Mouse (Mus musculus) forebrain, embryonic 11.5 days (tissue): ENCODE measurements around the gene Prelid1. TPM values are rescaled to one million over a fixed set of nuclear protein-coding genes. Genes with fewer than 3 reads are reported as not detected.

Source experiments
- ATAC-seq: fragments of 200-750 bp; cut with Nextera tagmentation; replicated peaks from 2 replicates; pipeline ENCODE4 v1.8.0; 2017; ENCODE audit warnings: moderate TSS enrichment; ENCODE audit not compliant: low FRiP score
- DNase-seq: peaks from one replicate; pipeline ENCODE4 v3.0.0-alpha.2; 2017; ENCODE audit warnings: low spot score
- H3K27ac ChIP-seq: fragments of 300-500 bp; sonication (generic); 2 replicates; pipeline ENCODE4 v1.5.1; 2014; ENCODE audit warnings: low read depth, low read length
- H3K27me3 ChIP-seq: fragments of 300-500 bp; sonication (generic); 2 replicates; pipeline ENCODE4 v1.6.1; 2014; ENCODE audit warnings: mild to moderate bottlenecking, low read length, mixed read lengths; ENCODE audit not compliant: control insufficient read depth, insufficient read depth
- H3K36me3 ChIP-seq: fragments of 300-500 bp; sonication (generic); 2 replicates; pipeline ENCODE4 v1.6.1; 2014; ENCODE audit warnings: mild to moderate bottlenecking, low read length, moderate library complexity, mixed read lengths; ENCODE audit not compliant: control insufficient read depth, insufficient read depth
- H3K4me1 ChIP-seq: fragments of 300-500 bp; sonication (generic); replicated peaks from 2 replicates; pipeline ENCODE4 v1.6.1; 2014; ENCODE audit warnings: low read length, mixed read lengths; ENCODE audit not compliant: control insufficient read depth, insufficient read depth
- H3K4me2 ChIP-seq: fragments of 300-500 bp; sonication (generic); 2 replicates; pipeline ENCODE4 v1.6.1; 2014; ENCODE audit warnings: low read depth, mild to moderate bottlenecking, low read length, moderate library complexity, mixed read lengths; ENCODE audit not compliant: severe bottlenecking
- H3K4me3 ChIP-seq: fragments of 300-500 bp; sonication (generic); 2 replicates; pipeline ENCODE4 v1.5.1; 2014; ENCODE audit warnings: low read depth, low read length
- H3K9ac ChIP-seq: fragments of 300-500 bp; sonication (generic); 2 replicates; pipeline ENCODE4 v1.6.1; 2014; ENCODE audit warnings: low read length
- H3K9me3 ChIP-seq: fragments of 300-500 bp; sonication (generic); 2 replicates; pipeline ENCODE4 v1.6.1; 2016; ENCODE audit warnings: low read length, mixed read lengths; ENCODE audit not compliant: control insufficient read depth
- WGBS: fragments of 180-500 bp; shearing (Covaris S2); extraction: QIAGEN DNeasy Blood & Tissue Kit; methylation state at CpG from one replicate; pipeline ENCODE4 v1.1.7; 2014; 5-methylcytosine and 5-hydroxymethylcytosine counted together
- polyA plus RNA-seq: library from polyadenylated mRNA; unstranded; fragments of >200 nt; fragmentation: Nextera tagmentation; extraction: Ambion mirVana; gene quantifications from 2 replicates; pipeline ENCODE4 v1.2.1, GENCODE M21; 2014

The Prelid1 gene
- polyA plus RNA-seq, 1 experiment from 2014 or later: 422 TPM

DNA sequence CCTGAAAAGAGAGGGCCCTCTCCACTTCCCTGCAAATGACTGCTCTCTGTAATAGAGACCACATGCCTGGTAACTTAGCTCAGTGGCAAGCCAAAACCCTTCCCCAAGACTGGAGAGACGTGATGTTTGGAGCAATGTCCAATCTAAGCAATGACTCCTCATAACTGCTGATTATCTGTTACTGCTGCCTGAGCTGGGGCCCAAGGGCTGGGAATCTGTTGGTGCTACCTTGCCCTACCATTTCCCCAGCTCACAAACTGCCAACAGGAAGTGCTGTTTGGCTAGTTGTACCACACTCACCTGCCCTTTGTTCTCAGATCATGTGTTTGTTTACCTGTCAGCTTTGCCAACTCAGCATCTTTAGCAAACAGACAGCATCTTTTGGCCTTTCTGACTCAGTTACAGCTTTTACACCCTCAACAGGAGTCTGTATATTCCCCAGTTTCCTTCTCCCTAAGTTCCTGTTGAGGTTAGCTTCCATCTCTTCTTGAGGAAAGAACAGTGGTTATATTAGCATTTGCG, 5.3 kb upstream of the Prelid1 start:
- no peaks in the 10 kb centered on the region for H3K4me1 ChIP-seq
- peaks cover 15% of the 10 kb centered on the region for H3K36me3 ChIP-seq
- ATAC-seq: no peak
- H3K27me3 ChIP-seq: no peaks in the 10 kb centered on the region
- 95% methylated on average over 2 of the region's 2 CpGs for WGBS
- H3K4me2 ChIP-seq: no peak overlapping the region
- no peaks in the 10 kb centered on the region for H3K9me3 ChIP-seq
- H3K4me3 ChIP-seq: no peak overlapping the region
- no peak for DNase-seq
- no peak overlapping the region for H3K27ac ChIP-seq
- no peak overlapping the region for H3K9ac ChIP-seq

GRCm38 (mm10) chr13:55318351-55318750, 1.9 kb upstream of the Prelid1 start:
- Histone ChIP-seq H3K27me3 (no peaks in the 10 kb centered on the region), H3K27ac (no peak overlapping the region), H3K9me3 (no peaks in the 10 kb centered on the region), H3K4me3 (no peak overlapping the region), H3K4me1 (peaks cover 7% of the 10 kb centered on the region), H3K9ac (no peak overlapping the region), H3K4me2 (no peak overlapping the region), H3K36me3 (peaks cover under 1% of the 10 kb centered on the region; the same call in 1 of the 2 replicates)
- ATAC-seq: no peak
- WGBS: 88% methylated on average over 3 of the region's 3 CpGs
- DNase-seq: no peak

GRCm38 (mm10) chr13:55321434-55322129, 1.3 kb downstream of the Prelid1 start, which contains the start of gene Rab24:
Gene Rab24, minus strand, starts transcription at chr13:55321946.
- peaks cover 13% of the 10 kb centered on the region for H3K36me3 ChIP-seq
- peak; percentile 91 for ATAC-seq
- H3K4me1 ChIP-seq: peaks cover 7% of the 10 kb centered on the region
- H3K27ac ChIP-seq: peak within 1 kb of the TSS; percentile 34; the same call in 1 of the 2 replicates
- H3K9ac ChIP-seq: peak within 1 kb of the TSS; percentile 89
- H3K4me3 ChIP-seq: peak within 1 kb of the TSS; percentile 90
- WGBS: under 1% methylated on average over 70 of the region's 73 CpGs
- peak; percentile 92 for DNase-seq
- no peaks in the 10 kb centered on the region for H3K27me3 ChIP-seq
- H3K4me2 ChIP-seq: peak within 1 kb of the TSS; percentile 96
- H3K9me3 ChIP-seq: no peaks in the 10 kb centered on the region

- H3K36me3 ChIP-seq: peaks cover 13% of the 10 kb centered on the region
- ATAC-seq (no peak), DNase-seq (peak; percentile 59)
- peak overlapping the region; percentile 89 for H3K9ac ChIP-seq
- no peaks in the 10 kb centered on the region for H3K27me3 ChIP-seq
- H3K4me1 ChIP-seq: peaks cover 7% of the 10 kb centered on the region
- no peaks in the 10 kb centered on the region for H3K9me3 ChIP-seq
- peak overlapping the region; percentile 96 for H3K4me2 ChIP-seq
- WGBS: 2% methylated on average over 31 of the region's 31 CpGs
- peak overlapping the region; percentile 34; the same call in 1 of the 2 replicates for H3K27ac ChIP-seq
- H3K4me3 ChIP-seq: peak overlapping the region; percentile 90
These were observed 2.0 kb downstream of the Prelid1 start for GRCm38 (mm10) chr13:55322130-55322825.

DNA sequence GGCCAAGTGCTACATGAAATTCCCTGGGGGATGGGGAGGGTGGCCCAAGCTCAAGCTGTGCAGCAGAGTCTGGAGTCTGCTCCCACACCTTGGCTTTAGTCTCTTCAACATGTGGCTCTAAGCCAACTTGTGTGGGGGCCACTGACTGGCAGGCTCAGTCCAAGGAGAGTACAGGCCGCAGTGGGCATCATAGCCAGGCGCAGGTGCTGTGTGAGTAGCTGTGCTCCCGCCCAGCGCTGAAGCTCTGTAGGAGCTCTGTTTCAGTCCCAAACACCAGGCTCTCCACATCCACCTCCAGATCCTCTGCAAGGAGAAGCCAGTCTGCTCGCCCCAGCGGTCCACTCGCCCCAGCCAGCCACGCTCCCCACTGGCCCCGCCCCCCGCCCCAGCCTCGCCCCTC, 5.3 kb downstream of the Prelid1 start:
- Histone ChIP-seq H3K4me3 (no peak overlapping the region), H3K27ac (no peak overlapping the region), H3K9me3 (no peaks in the 10 kb centered on the region), H3K9ac (no peak overlapping the region; the same call in 1 of the 2 replicates), H3K36me3 (peaks cover 13% of the 10 kb centered on the region), H3K27me3 (no peaks in the 10 kb centered on the region), H3K4me1 (peaks cover 14% of the 10 kb centered on the region), H3K4me2 (no peak overlapping the region)
- 91% methylated on average over 11 of the region's 11 CpGs for WGBS
- no peak for ATAC-seq
- no peak for DNase-seq

- H3K9me3 ChIP-seq: no peaks in the 10 kb centered on the region
- peaks cover 13% of the 10 kb centered on the region for H3K36me3 ChIP-seq
- 63% methylated on average over 4 of the region's 4 CpGs for WGBS
- no peak overlapping the region for H3K4me3 ChIP-seq
- no peaks in the 10 kb centered on the region for H3K27me3 ChIP-seq
- peaks cover 9% of the 10 kb centered on the region for H3K4me1 ChIP-seq
- no peak overlapping the region for H3K9ac ChIP-seq
- no peak overlapping the region for H3K27ac ChIP-seq
- no peak overlapping the region for H3K4me2 ChIP-seq
- ATAC-seq (no peak), DNase-seq (no peak)
These were observed 6.9 kb downstream of the Prelid1 start for GRCm38 (mm10) chr13:55327169-55327568.

GRCm38 (mm10) chr13:55327633-55328032, 7.3 kb downstream of the Prelid1 start:
- peak; percentile 92 for DNase-seq
- no peaks in the 10 kb centered on the region for H3K9me3 ChIP-seq
- no peak overlapping the region for H3K27ac ChIP-seq
- H3K4me3 ChIP-seq: no peak overlapping the region
- ATAC-seq: no peak
- H3K9ac ChIP-seq: no peak overlapping the region
- H3K36me3 ChIP-seq: peaks cover 13% of the 10 kb centered on the region
- WGBS: 39% methylated on average over 8 of the region's 8 CpGs
- no peaks in the 10 kb centered on the region for H3K27me3 ChIP-seq
- H3K4me1 ChIP-seq: peaks cover 8% of the 10 kb centered on the region
- 0 out of 2 replicates have a peak overlapping the region, but pooled peaks have one; percentile 19 for H3K4me2 ChIP-seq

- peak; percentile 55 for DNase-seq
- peaks cover 7% of the 10 kb centered on the region for H3K4me1 ChIP-seq
- WGBS: 86% methylated on average over 6 of the region's 6 CpGs
- no peaks in the 10 kb centered on the region for H3K9me3 ChIP-seq
- peak overlapping the region; percentile 67 for H3K4me3 ChIP-seq
- H3K27ac ChIP-seq: no peak overlapping the region
- H3K36me3 ChIP-seq: peaks cover 13% of the 10 kb centered on the region
- H3K27me3 ChIP-seq: no peaks in the 10 kb centered on the region
- peak overlapping the region; percentile 70 for H3K4me2 ChIP-seq
- H3K9ac ChIP-seq: peak overlapping the region; percentile 82
- ATAC-seq: no peak
These were observed 7.9 kb downstream of the Prelid1 start for GRCm38 (mm10) chr13:55328171-55328570.
